Mouse (Mus musculus) ES-E14 (cell line): ENCODE data around the gene Proser3.

Experiments used
- CHD2 ChIP-seq: IDR thresholded peaks from 2 replicates; pipeline ENCODE4 v1.6.1; 2014; ENCODE audit warnings: mild to moderate bottlenecking, low read depth, low read length, inconsistent platforms
- HCFC1 ChIP-seq: IDR thresholded peaks from 2 replicates; pipeline ENCODE4 v1.6.1; 2012; ENCODE audit warnings: low read length, inconsistent platforms, borderline replicate concordance; ENCODE audit not compliant: insufficient read depth
- ZC3H11A ChIP-seq: IDR thresholded peaks from 2 replicates; pipeline ENCODE4 v1.6.1; 2012; ENCODE audit warnings: low read depth, mild to moderate bottlenecking, inconsistent platforms, low read length, borderline replicate concordance

DNA sequence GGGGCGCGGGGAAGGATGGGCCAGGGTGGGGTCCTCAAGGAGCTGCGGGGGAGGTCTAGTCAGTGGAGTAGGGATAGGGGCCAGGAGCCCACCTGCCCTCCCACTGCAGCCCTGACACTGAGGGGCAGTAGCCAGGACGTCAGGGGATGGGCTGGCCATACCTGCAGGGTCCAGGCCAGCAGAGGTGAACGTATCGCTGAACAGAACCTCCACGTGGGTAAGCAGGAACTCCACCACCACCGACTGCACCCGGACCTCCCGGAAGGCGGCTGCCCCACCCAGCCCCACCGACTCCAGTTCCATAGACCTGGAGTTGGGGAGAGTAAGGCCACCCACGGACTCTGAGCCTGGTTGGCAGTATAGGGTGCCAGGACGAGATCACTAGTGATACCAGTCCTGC is 25.1 kb downstream of the Proser3 start:
- no peak for TF ChIP-seq CHD2
- no peak for TF ChIP-seq HCFC1
- TF ChIP-seq ZC3H11A, result no peak
